Mouse (Mus musculus) retina, embryonic 14.5 days (tissue): Measurements from ENCODE around the gene Gnl3.

Experiments
- DNase-seq: peaks from one replicate; pipeline ENCODE4 v3.0.0-alpha.2; 2015; ENCODE audit warnings: low spot score

The Gnl3 gene

DNA sequence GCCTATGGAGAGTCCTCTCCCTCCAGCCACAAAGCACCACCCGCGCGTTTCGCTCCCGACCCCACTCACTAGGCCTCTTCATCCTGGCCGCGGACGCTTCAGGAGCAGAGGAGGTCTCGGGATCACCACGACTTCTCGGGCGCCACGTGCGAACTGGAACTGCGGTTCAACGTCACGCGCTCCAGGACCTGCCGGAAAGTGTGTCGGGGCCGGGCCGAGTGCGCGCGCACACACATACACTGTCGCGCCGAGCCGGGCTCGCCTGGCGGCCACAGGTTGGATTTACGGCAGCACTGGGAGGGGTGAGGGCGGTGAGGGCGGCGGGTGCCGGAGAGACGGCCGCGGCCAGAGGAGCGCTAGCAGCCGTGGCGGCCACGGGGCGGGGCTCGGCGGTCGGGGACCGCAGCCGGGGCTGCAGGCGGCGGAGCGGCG, at the start of gene Gnl3, which contains the start of gene Pbrm1:
Gene Gnl3, minus strand, starts transcription at position 293 of the 432 bp plus-strand sequence.
Gene Pbrm1, plus strand, starts transcription at position 279 of the 432 bp plus-strand sequence.
- peak; percentile 98 for DNase-seq

GRCm38 (mm10) chr14:31062277-31062676, 43.3 kb upstream of the Gnl3 start:
- peak; percentile 31 for DNase-seq

GRCm38 (mm10) chr14:31045817-31046216, 26.9 kb upstream of the Gnl3 start:
- DNase-seq: no peak

- no peak for DNase-seq
Measured at GRCm38 (mm10) chr14:31045296-31045695, 26.3 kb upstream of the Gnl3 start.

GRCm38 (mm10) chr14:31025785-31026184, 6.8 kb upstream of the Gnl3 start:
- DNase-seq: peak; percentile 20

DNA sequence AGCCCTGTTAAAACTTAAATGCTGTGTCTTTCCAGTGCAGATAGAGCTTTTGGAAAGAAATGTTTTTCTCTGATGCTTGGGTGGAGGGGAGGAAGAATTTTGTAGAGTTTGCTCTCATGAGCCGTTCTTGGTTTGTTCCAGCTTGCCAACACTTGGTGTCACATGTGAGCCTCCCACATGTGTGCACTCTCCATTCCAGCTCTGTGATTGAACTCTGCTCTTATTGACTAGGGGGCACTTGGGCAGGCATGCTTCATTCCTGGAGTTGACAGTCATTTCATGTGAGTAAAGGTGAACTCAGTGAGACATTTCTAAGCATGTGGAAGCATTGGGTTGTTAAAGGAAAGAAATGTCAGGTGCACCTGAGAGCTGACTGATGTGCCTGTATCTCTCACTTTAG, 3.6 kb upstream of the Gnl3 start:
- no peak for DNase-seq

DNA sequence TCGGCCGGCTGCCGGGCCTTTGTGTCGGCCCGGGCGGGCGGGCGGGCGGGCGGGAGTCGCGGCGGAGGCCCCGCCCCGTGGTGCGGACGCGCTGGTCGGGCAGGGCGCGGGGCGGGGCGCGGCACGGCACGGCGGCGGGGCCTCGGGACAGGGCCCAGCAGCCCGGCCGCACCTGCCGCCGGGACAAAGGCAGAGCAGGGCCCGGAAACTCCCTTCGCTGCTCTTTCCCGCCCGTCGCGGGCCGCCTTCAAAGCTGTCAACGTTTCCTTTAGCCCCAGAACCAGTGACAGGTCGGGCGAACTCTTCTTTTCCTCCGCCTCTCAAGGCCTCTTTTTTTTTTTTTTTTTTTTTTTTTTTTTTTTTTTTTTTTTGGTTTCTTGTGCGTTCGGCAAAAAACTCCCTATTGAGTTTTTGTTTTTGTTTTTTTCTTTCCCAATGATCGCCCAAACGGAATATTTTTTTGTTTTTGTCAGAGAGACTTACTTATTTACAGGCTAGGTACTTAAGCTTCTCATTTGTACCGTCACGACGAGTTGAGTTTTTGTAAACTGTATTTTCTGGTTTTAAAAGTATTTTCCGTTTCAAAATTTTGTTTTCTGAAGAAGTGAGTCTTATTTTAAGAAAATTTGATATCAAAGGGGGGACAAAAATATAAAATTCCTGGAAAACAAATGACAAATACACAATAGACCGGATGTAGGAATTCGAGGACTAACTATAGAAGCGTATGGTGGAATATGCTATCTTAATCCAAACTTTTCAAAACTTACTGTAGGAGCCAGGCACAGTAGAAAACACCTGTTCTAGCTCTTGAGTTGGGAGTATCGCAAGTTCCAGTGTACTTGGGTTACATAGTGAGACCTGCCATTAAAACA, 616 bp upstream of the Gnl3 start:
- peak; percentile 82 for DNase-seq

DNA sequence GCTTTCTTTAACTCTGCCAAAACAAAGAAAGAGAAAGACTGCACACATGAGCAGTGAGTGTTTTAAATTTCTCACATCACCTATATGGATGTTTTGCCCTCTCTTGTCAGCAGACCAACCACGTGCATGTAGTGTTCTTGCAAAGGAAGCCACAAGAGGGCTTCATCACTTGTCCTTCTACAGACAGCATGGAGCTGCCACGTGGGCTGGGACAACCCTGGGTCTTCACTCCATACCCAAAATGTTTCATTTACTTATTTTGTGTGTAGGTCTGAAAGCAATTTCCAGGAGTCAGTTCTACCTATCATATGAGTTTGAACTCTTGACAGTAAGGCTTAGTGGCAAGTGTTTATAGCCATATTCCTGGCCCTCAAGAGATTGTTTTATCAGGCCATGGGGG, 1.1 kb downstream of the Gnl3 start:
- peak; percentile 50 for DNase-seq

- no peak for DNase-seq
Measured at GRCm38 (mm10) chr14:31016063-31016462, 2.9 kb downstream of the Gnl3 start.

DNA sequence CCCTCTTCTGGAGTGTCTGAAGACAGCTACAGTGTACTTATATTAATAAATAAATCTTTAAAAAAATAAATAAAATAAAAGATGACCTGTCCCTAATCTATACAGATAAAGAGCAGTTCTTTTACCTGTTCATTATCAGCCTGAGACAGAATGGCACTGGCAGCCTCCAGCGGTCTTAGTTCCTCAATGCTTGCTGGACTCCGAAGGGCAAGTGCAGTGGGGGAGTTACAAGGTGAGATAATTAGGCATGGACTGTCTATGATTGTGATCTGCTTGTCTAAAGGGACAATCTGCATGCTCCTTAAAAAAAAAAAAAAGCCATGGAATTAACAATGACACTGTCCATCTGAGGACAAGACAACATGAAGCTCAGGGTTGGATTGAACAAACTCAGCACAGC, 5.0 kb downstream of the Gnl3 start:
- DNase-seq: no peak

DNA sequence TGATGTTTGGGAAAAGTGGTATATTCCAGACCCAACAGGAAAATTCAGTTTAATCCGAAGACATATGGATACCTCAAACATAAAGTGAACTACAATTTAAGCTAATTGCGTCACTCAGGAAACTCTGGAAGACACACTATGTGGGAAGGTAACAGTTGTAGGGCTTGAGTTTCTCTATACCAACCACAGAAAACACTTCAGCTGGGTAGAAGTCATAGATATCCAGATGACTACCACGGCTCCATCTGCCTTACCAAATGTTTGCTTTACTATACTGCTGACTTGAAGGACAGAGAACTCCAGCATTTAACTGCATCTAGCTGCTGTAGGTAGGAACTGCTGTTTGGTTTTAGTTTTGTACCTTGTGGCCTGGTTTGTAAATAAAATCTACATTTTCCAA, 7.4 kb downstream of the Gnl3 start:
- no peak for DNase-seq

DNA sequence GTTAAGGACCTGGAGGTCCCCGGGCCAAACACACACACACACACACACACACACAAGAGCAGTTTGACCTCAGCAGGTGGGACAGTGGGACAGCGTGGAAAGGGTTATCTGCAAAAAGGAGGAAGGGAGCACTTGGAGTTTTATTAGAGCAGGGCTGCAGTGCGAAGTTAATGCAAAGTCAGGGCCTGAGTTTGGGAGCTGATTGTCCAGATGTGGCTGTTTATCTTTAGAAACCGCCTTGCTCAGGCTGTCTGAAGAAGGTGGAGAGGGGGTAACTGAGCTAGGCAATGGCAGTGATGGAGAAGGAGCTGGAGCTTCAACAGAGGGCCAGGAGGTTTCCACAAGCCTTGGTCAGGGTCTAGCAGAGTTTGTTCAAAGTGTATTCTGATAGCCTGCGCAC, 12.2 kb downstream of the Gnl3 start:
- DNase-seq: no peak

- no peak for DNase-seq
Measured at GRCm38 (mm10) chr14:31004527-31004926, 14.4 kb downstream of the Gnl3 start.

- DNase-seq: peak; percentile 83
Measured at GRCm38 (mm10) chr14:31001307-31002205, 17.4 kb downstream of the Gnl3 start, which contains the start of the genes Glt8d1 and Spcs1. TSS of gene Glt8d1 (plus strand) at chr14:31001400. TSS of gene Spcs1 (minus strand) at chr14:31001672.

DNA sequence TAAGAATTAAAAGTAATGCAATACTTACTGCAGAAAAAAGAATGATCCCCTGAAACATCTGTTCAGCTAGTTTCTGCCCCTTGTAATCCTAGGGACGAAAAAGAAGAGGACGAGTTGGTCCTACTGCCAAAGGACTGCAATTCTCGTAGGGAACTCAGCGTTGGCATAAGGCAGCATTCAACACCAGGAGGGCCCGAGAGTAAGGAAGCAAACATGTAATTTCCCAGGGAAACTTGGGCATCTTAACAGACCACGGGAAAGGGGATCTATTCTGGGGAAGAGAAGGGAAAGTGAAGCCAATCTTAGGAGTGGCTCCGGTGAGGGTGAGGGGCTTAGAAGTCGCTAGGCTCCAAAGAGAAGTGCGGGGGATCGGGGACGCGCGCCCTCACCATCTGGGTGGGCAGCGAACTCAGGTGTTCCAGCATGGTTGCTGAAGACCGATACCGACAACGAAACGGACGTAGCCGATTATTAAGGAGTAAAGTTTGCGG, 18.1 kb downstream of the Gnl3 start:
- DNase-seq: no peak

- DNase-seq: no peak
Measured at GRCm38 (mm10) chr14:31000356-31000755, 18.6 kb downstream of the Gnl3 start.

DNA sequence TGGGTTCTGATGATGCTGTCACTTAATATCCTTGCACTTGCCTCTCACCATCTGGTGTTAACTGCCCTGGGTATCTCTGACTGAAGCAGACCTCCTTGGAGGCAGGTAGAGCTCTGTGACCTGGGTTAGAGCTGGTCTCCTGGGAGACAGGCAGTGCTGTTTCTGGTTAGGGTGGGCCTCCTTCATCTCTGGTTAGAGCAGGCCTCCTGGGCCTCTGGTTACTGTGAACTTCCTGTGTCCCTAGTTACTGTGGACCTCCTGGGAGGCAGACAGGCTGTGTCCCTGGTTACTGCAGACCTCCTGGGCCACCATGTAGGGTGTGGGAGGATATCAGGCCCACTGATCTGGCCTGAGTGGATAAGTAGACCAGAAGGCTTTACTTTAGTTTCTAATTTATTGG, 22.5 kb downstream of the Gnl3 start:
- no peak for DNase-seq

GRCm38 (mm10) chr14:30976222-30976621, 42.7 kb downstream of the Gnl3 start:
- DNase-seq: no peak

GRCm38 (mm10) chr14:30974204-30974603, 44.7 kb downstream of the Gnl3 start:
- DNase-seq: no peak
